Mouse (Mus musculus) myocyte (in vitro differentiated cells): ENCODE data around the gene Prss2. TPM values are rescaled to one million over a fixed set of nuclear protein-coding genes. Genes with fewer than 3 reads are reported as not detected.
"Not testable (repeated sequence)": the region's sequence is repeated elsewhere in the genome, so short reads cannot be mapped to it uniquely, and the experiment has no call there.

Experiments used
- H3K27me3 ChIP-seq: one replicate; pipeline ENCODE4 v1.6.1; 2011; ENCODE audit not compliant: control insufficient read depth, insufficient read depth, insufficient read length
- H3K36me3 ChIP-seq: one replicate; pipeline ENCODE4 v1.6.1; 2011; ENCODE audit not compliant: control insufficient read depth, insufficient read depth
- H3K4me2 ChIP-seq: one replicate; pipeline ENCODE4 v1.6.1; 2011; ENCODE audit warnings: low read depth, control low read depth
- H3K4me3 ChIP-seq: one replicate; pipeline ENCODE4 v1.5.1; 2011; ENCODE audit warnings: mild to moderate bottlenecking, control low read depth, moderate library complexity
- H3K79me2 ChIP-seq: one replicate; pipeline ENCODE4 v1.6.1; 2011; ENCODE audit not compliant: control insufficient read depth, insufficient read depth
- H3ac ChIP-seq: one replicate; pipeline ENCODE4 v1.6.1; 2011; ENCODE audit not compliant: control insufficient read depth, insufficient read length
- CEBPB ChIP-seq: IDR thresholded peaks from 2 replicates; pipeline ENCODE4 v1.6.1; 2011; ENCODE audit warnings: mild to moderate bottlenecking, moderate library complexity; ENCODE audit not compliant: poor library complexity, insufficient read depth, severe bottlenecking
- E2F4 ChIP-seq: IDR thresholded peaks from one replicate; pipeline ENCODE4 v1.6.1; 2011; ENCODE audit warnings: mild to moderate bottlenecking, control low read depth, moderate library complexity; ENCODE audit not compliant: insufficient read depth
- MAX ChIP-seq: IDR thresholded peaks from one replicate; pipeline ENCODE4 v1.6.1; 2011; ENCODE audit warnings: low read depth, mild to moderate bottlenecking, control low read depth
- MYOD1 ChIP-seq, 3 experiments: IDR thresholded peaks; one replicate each; pipeline ENCODE4 v1.6.1; 2011; ENCODE audit warnings: control low read depth in 2 of 3, low read depth in 2 of 3, mild to moderate bottlenecking in 2 of 3, moderate library complexity in 1 of 3; ENCODE audit not compliant: insufficient read length in 2 of 3, control insufficient read depth in 1 of 3
- MYOG ChIP-seq, 3 experiments: IDR thresholded peaks; one replicate each; pipeline ENCODE4 v1.6.1; 2011; ENCODE audit warnings: control low read depth in 2 of 3, low read depth in 2 of 3, mild to moderate bottlenecking in 2 of 3; ENCODE audit not compliant: insufficient read length in 2 of 3, control insufficient read depth in 1 of 3, insufficient read depth in 1 of 3
- POLR2A ChIP-seq: IDR thresholded peaks from one replicate; pipeline ENCODE4 v1.6.1; 2011; ENCODE audit warnings: low read depth, mild to moderate bottlenecking, control low read depth, moderate library complexity; ENCODE audit not compliant: insufficient read length
- POLR2AphosphoS2 ChIP-seq: IDR thresholded peaks from one replicate; pipeline ENCODE4 v1.6.1; 2011; ENCODE audit warnings: low read depth, control low read depth; ENCODE audit not compliant: insufficient read length
- REST ChIP-seq: IDR thresholded peaks from one replicate; pipeline ENCODE4 v1.6.1; 2011; ENCODE audit warnings: mild to moderate bottlenecking, control low read depth, moderate library complexity; ENCODE audit not compliant: insufficient read depth, insufficient read length
- SRF ChIP-seq: IDR thresholded peaks from one replicate; pipeline ENCODE4 v1.6.1; 2011; ENCODE audit warnings: low read depth; ENCODE audit not compliant: control insufficient read depth, insufficient read length
- TCF12 ChIP-seq: IDR thresholded peaks from one replicate; pipeline ENCODE4 v1.6.1; 2011; ENCODE audit warnings: mild to moderate bottlenecking, control low read depth; ENCODE audit not compliant: poor library complexity, insufficient read depth, severe bottlenecking
- TCF3 ChIP-seq: IDR thresholded peaks from one replicate; pipeline ENCODE4 v1.6.1; 2011; ENCODE audit warnings: low read depth, control low read depth; ENCODE audit not compliant: insufficient read length
- USF1 ChIP-seq: IDR thresholded peaks from one replicate; pipeline ENCODE4 v1.6.1; 2011; ENCODE audit warnings: low read depth, mild to moderate bottlenecking, control low read depth, moderate library complexity
- polyA plus RNA-seq: library from polyadenylated mRNA; unstranded; fragments of >200 nt; fragmentation: generic; extraction: Trizol; gene quantifications from one replicate; pipeline ENCODE4 v1.2.1, GENCODE M21; 2012; ENCODE audit warnings: missing spikeins

The Prss2 gene
- polyA plus RNA-seq, 1 experiment = 0.14 TPM

DNA sequence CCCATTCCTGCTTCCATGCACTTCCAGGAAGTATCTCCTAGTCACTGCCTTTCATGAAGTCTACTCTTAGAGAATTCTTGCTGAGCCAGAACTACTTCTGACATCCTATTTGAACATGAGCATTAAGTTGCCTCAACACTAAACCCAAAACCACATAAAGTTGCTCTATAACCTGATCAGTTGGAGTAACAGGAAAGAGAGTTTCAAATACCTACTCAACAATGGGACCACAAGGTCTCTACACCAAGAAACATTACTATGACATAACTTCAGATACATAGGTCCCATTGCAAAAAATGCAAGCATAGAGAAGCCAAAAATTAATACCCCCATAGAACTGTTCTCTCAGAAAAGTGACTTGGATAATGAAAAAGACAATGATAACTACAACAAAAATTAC is 4.9 kb downstream of the Prss2 start:
- Histone ChIP-seq H3K36me3 (no peaks in the 10 kb centered on the region), H3ac (no peak overlapping the region), H3K79me2 (no peaks in the 10 kb centered on the region), H3K27me3 (no peaks in the 10 kb centered on the region), H3K4me3 (no peak overlapping the region), H3K4me2 (no peak overlapping the region)
- no peak for TF ChIP-seq TCF3
- no peak for TF ChIP-seq MAX
- TF ChIP-seq USF1 = no peak
- no peak for TF ChIP-seq MYOG (IDR thresholded peaks at IDR 0.05; ENCODE audit: control insufficient read depth in 1 of 3, insufficient read depth in 1 of 3, insufficient read length in 2 of 3, low read depth in 2 of 3)
- no peak for TF ChIP-seq SRF
- no peak for TF ChIP-seq E2F4

DNA sequence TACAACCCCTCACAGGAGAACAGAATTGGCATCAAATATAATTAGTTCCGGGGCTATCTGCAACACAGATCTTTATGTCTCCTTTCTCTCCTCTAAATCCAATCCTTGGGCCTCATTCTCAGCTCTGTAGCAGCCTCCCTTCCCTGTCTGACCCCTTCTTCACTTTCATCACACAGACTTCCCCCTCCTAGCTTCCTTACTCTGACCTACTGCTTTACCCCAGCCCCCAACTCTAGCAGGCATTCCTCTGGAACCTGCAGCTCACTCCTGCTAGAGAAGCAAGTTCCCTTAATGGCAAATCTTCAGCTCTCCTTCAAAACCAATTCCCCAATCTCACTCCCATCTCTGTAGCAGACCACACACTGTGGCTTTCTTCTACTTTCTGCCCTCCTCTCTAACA is 5.8 kb downstream of the Prss2 start:
- H3ac ChIP-seq = no peak overlapping the region
- no peak overlapping the region for H3K4me2 ChIP-seq
- H3K36me3 ChIP-seq = no peaks in the 10 kb centered on the region
- TF ChIP-seq TCF3 (no peak), USF1 (no peak), POLR2A (no peak), REST (no peak), POLR2AphosphoS2 (no peak), SRF (no peak), MYOD1 (IDR thresholded peaks at IDR 0.05; ENCODE audit: control insufficient read depth in 1 of 3, insufficient read length in 2 of 3, low read depth in 2 of 3) (no peak), TCF12 (no peak), CEBPB (no peak), E2F4 (no peak), MAX (no peak), MYOG (IDR thresholded peaks at IDR 0.05; ENCODE audit: control insufficient read depth in 1 of 3, insufficient read depth in 1 of 3, insufficient read length in 2 of 3, low read depth in 2 of 3) (no peak)
- H3K27me3 ChIP-seq = no peaks in the 10 kb centered on the region
- H3K79me2 ChIP-seq = no peaks in the 10 kb centered on the region
- H3K4me3 ChIP-seq = no peak overlapping the region

DNA sequence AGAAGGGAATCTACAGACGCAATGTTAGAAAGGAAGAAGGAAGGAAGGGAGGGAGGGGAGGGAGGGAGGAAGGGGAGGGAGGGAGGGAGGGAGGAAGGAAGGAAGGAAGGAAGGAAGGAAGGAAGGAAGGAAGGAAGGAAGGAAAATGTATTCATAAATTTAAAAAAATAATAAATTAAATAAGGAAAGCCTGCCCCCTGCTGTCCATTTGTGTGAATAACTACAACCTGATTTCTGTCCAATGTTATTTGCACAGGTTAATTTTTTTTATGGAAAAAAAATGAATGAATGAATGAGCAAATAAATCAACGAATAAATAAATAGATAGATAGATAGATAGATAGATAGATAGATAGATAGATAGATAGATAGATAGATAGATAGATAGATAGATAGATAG is 8.4 kb downstream of the Prss2 start:
- not testable (repeated sequence) for H3K4me3 ChIP-seq, H3K36me3 ChIP-seq, H3K27me3 ChIP-seq, H3K79me2 ChIP-seq, H3K4me2 ChIP-seq, H3ac ChIP-seq

DNA sequence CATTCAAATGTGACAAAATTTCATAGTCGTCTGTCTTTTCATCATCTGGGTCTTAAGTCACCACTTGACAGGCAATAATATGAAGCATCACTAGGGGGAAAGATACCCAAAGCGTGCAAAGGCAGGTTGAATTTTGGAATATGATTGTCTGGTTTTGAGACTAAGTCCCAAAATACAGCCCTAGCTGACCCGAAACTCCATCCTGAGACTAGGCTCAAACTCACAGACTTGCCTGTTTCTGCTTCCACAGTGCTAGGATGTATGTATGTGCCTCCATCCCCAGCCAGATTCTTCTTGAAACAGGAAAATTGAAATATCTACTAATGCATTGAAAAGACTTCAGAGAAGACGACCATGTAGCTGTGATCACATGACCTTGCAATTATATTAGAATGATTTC is 10.6 kb downstream of the Prss2 start:
- H3K4me2 ChIP-seq = no peak overlapping the region
- no peaks in the 10 kb centered on the region for H3K79me2 ChIP-seq
- H3ac ChIP-seq = no peak overlapping the region
- no peak overlapping the region for H3K4me3 ChIP-seq
- no peaks in the 10 kb centered on the region for H3K27me3 ChIP-seq
- no peaks in the 10 kb centered on the region for H3K36me3 ChIP-seq
- TF ChIP-seq POLR2A (no peak), CEBPB (no peak), MAX (no peak), E2F4 (no peak), TCF12 (no peak), MYOD1 (IDR thresholded peaks at IDR 0.05; ENCODE audit: control insufficient read depth in 1 of 3, insufficient read length in 2 of 3, low read depth in 2 of 3) (no peak), USF1 (no peak), SRF (no peak), TCF3 (no peak)

DNA sequence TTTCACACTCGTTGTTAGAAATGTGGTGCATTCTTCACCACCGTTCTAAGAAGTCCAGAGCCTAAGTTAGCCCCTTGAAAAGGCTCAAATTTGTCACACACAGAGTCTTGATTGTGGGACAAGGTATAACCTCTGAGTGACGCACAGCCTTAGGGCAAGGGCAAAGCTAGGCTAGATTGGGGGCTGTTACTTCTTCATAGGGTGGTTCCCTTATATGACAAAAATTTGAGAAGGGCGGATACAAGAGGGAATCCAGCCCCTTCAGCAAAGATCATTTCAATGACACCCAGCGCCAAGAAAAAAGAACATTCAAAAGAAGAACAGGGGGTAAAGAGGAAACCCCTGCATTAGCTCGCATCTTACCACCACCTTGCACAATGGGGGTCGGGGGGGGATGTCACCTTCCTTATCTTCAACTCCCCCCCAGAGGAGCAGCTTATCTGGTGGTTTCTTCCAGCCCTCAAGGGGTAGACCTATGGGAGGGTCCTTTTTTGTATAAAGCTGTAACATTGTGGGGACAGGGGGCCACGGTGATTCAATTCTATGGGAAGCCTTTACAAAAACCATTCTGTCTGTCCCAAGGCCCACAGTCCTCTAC is 11.2 kb downstream of the Prss2 start:
- no peaks in the 10 kb centered on the region for H3K36me3 ChIP-seq
- H3K79me2 ChIP-seq = no peaks in the 10 kb centered on the region
- TF ChIP-seq MYOD1 (IDR thresholded peaks at IDR 0.05; ENCODE audit: control insufficient read depth in 1 of 3, insufficient read length in 2 of 3, low read depth in 2 of 3) = no peak
- TF ChIP-seq TCF3 = no peak
- TF ChIP-seq POLR2A = no peak
- TF ChIP-seq CEBPB = no peak
- no peak for TF ChIP-seq MAX
- TF ChIP-seq POLR2AphosphoS2 = no peak
- no peak for TF ChIP-seq SRF
- TF ChIP-seq REST = no peak

More for the DNA sequence above, 11.2 kb downstream of the Prss2 start:
- Histone ChIP-seq H3K27me3 (no peaks in the 10 kb centered on the region), H3ac (no peak overlapping the region), H3K4me2 (no peak overlapping the region), H3K4me3 (no peak overlapping the region)
